Mouse (Mus musculus) liver, adult 2 months (tissue): ENCODE measurements around the gene Necap2.

Experiments used
- CTCF ChIP-seq: fragments of 200-500 bp; IDR thresholded peaks from 2 replicates; pipeline ENCODE4 v1.5.1; 2011; ENCODE audit warnings: low read depth, low read length, control low read depth
- POLR2A ChIP-seq: fragments of 200-500 bp; IDR thresholded peaks from 2 replicates; pipeline ENCODE4 v1.6.1; 2011; ENCODE audit warnings: low read length, control low read depth; ENCODE audit not compliant: insufficient read depth; ENCODE audit errors: extremely low read depth

DNA sequence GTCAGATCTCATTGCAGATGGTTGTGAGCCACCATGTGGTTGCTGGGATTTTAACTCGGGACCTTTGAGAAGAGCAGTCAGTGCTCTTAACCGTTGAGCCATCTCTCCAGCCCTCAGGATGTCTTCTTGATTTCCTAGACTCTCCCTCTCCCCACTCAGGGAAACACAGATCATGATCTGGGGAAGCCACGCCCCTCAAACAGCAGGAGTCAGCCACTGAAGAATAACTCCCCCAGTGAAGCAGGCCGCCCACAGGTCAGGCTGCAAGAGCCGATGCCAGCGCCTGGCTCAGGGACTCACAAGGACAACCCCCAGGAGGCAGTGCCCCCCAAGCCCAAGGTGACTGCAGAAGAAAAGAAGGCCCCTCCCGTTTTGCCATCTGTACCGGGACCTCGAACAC is 18.6 kb upstream of the Necap2 start:
- no peak for TF ChIP-seq POLR2A
- TF ChIP-seq CTCF = no peak
